Comparison of ENCODE assay signal across 12 mouse cellular contexts in the genomic region with DNA sequence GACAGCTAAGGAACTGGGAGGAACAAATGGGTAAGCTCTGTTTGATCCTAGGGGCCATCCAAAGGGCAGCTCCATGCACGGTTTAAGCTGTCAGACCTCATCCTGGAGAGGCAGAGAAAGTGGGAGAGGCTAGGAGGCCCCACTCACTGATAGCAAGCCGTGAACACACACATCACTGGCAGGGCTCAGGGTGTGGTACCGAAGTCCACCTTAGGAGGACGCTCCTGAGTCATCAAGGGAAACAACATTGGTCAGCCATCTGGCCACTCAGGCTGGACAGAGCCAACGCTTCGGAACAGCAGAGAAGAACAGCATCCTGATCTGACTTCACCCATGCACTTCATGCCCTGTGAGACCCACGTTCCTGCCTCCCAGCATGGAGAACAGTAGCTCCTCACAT. TPM values are rescaled to one million over a fixed set of nuclear protein-coding genes. Genes with fewer than 3 reads are reported as not detected.
"Had no signal": no experiment of that assay in that cellular context is flagged by ENCODE, and none has a peak within 500 bp of the region (broad histone marks: within the 10 kb centered on the region; RNA-seq: fewer than 3 reads in every experiment).

No protein-coding gene starts in this region.

- H3K4me2 ChIP-seq: liver, embryonic 11.5 days; lung, embryonic 15.5 days; midbrain, embryonic 13.5 days; neural tube, embryonic 12.5 days had no signal

- H3K4me3 ChIP-seq: limb, embryonic 10.5 days; lung, embryonic 15.5 days; midbrain, embryonic 13.5 days; neural tube, embryonic 12.5 days had no signal

- H3K36me3 ChIP-seq: limb, embryonic 10.5 days; lung, embryonic 15.5 days; midbrain, embryonic 13.5 days; neural tube, embryonic 12.5 days had no signal

- H3K9me3 ChIP-seq: limb, embryonic 10.5 days; lung, embryonic 15.5 days; midbrain, embryonic 13.5 days; neural tube, embryonic 12.5 days had no signal

- H3K27ac ChIP-seq: limb, embryonic 10.5 days; lung, embryonic 15.5 days; macrophage; midbrain, embryonic 13.5 days; neural tube, embryonic 12.5 days had no signal

- ATAC-seq: midbrain, embryonic 13.5 days had no signal

- H3K9ac ChIP-seq: lung, embryonic 15.5 days; midbrain, embryonic 13.5 days; neural tube, embryonic 12.5 days had no signal

- DNase-seq: kidney, adult 8-10 months; kidney, postnatal 25 days; layer of hippocampus, adult 9-11 months; lung, postnatal 14 days; thymus, postnatal 36 days had no signal

- H3K4me1 ChIP-seq: lung, embryonic 15.5 days; midbrain, embryonic 13.5 days; neural tube, embryonic 12.5 days had no signal

- H3K27me3 ChIP-seq: lung, embryonic 15.5 days; midbrain, embryonic 13.5 days; neural tube, embryonic 12.5 days had no signal

RNA-seq across cellular contexts. Expression of a gene that starts 29.2 kb away (rescaled TPM):
- total RNA-seq: monocyte, adult 5-6 weeks had no signal
- polyA plus RNA-seq: macrophage had no signal
